Mouse (Mus musculus): ENCODE results near the gene Rbm15b. TPM values are rescaled to one million over a fixed set of nuclear protein-coding genes. Genes with fewer than 3 reads are reported as not detected.

The Rbm15b gene
- total RNA-seq, 1 experiment from 2014 or later, result 27.5 TPM

DNA sequence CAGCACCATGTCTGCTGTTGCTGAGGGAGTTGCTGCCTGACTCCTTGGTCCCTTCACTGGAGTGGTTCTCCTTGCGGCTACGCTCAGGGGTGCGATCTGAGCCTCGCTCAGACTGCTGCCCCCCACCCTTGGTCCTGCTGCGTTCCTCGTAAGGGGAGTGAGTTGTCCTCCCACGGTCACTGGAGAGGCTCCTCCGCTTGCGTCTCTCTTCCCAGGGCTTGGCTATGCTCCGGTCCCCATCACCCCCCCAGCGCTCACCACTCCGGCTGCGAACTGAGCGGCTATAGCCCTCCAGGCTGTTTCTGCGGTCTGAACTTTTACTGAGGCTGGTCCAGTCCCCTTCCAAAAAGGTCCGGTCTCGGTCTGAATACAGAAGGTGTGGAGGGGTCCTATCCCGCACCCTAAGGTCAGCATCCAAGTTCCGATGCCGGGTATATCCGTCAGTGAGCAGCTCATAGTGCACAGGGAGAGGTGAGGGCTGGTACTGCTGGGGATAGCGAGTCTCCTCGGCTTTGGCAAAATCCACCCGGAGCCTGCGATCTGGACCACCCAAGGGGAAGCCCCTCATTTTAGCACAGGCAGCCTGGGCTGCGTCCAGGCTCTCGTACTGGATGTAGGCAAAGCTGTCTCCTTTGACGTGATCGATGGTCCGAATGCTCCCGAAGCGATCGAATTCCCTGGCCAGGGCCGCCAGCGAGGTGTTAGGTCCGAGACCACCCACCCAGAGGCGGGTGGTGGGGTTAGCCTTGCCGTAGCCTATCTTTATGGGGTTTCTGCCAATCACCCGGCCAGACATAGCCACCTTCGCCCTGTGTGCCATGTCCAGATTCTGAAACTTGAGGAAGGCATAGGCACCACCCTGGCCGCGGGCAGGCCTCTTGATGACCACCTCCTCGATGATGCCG, 2.0 kb downstream of the Rbm15b start:
- DNase-seq, result no peak

DNA sequence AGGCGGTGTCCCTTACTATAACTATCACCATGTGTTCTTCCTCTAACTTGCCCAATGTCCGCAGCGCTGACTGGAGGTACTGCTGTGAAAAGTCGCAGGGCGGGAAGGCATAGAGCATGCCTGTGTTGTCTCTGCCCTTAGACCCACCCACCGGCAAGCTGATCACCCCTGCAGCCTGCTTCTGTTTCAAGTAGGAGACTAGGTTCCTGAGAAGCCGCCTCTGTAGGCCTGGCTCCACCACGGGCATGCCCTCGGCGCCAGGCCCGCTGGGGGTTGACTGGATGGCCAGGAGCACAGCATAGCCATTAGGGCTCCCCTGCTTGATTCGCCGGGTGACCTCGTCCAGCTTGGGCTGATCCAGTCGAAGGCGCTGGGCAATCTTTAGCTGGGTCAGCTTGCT, 2.9 kb downstream of the Rbm15b start:
- peak; percentile 19 for DNase-seq

DNA sequence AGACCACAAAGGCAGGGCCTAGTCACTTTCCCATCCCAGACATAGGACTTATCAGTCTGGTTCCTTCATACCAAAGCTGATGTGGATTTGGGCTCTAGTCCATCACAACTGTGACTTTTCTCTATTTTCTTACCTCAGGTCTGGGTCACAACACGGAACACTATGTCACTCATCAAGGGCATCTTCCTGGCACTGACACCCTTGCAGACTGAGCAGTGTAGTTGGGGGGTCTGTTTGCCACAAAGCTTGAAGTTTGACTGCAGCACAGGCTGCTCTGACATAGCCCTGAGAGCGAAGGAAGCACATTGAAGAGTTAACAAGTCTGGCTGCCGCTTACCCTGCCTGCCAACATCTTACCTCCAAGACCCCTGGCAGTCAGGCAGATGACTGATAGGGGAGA, 4.1 kb downstream of the Rbm15b start:
- DNase-seq, result no peak

DNA sequence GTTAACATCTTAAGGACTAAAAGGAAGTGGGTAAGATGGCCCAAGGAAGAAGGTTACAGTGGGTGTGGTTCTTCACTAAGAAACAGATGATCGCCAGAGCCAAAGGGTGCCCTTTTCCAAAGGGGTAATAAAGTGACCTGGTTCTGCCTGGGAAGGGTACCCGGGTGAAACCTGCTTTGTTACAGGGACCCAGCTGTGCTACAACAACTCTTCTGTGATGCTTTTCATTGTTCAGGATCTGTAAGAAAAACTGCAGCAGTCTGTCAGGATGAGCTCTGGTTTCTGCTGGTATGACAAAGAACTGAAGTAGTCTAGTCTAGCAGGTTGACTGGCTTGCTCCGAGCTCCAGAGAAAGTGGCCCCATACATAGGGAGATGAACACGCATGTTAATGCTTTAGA, 5.1 kb downstream of the Rbm15b start:
- DNase-seq, result no peak

DNA sequence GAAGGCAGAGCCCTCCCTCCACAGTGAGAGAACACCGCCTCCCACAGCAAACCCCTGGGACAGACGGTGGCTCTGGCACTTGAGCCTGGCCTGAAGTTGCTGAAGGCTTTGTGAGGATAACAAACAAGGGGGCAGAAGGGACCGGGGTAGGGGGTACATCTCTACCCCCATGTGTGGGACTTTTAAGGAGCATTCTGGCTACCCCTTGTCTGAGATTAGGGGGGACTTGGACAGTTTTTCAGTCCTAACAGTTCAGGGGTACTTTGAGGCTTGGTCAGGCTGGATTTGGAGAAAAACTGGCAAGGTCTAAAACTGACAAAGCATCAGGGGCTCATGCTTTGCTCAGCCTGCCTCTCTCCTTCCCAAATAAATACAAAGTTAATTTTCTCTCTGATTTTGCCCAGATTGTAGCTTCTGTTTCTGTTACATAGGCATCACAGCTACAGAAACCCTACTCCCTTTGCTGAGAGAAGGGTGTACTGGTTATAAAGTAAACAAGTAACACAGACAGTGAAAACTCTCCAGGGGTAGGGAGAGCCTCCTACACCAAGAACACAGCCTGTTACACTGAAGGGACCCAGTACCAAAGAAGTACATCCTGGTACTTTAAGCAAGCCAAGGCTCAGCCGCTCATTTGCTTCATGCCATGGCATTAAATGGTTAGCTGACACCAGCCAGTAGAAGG, 6.0 kb downstream of the Rbm15b start:
- no peak for DNase-seq

DNA sequence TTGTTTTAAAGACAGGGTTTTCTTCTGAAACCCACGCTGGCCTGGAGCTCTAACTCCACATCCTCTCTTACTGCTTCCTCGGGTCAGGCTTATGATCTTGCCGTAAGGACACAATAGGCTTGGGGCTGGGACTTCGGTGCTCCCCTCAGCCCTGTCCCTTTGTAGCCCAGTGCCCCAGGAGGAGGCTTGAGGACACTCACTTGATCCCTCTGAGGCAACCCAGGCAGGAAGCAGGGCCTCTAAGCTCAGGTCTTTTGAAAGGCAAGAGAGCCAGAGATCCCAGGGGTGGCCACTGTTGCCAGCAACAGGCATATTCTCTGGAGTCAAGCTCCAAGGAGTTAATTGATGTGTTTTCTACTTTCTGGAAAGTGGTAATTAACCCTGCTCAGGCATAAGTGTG, 7.8 kb downstream of the Rbm15b start:
- DNase-seq, result no peak

DNA sequence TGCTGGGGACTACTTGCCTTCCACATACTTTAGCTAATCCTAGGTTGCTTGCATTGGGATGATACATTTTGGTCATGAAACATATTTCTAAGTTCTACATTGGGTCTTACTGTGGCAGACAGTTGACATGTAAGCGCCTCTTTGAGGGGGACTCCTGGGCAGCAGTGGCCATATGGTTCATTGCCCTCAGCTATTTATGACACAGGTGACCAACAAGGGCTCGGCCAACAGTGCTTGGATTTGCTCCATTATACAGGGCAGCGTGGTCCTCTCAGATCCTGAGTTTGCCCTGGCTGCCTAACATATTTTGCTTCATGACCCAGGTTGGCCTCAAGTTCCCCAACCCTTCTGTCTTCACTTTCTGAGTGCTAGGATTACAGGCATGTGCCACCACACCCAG, 10.6 kb downstream of the Rbm15b start:
- no peak for DNase-seq

DNA sequence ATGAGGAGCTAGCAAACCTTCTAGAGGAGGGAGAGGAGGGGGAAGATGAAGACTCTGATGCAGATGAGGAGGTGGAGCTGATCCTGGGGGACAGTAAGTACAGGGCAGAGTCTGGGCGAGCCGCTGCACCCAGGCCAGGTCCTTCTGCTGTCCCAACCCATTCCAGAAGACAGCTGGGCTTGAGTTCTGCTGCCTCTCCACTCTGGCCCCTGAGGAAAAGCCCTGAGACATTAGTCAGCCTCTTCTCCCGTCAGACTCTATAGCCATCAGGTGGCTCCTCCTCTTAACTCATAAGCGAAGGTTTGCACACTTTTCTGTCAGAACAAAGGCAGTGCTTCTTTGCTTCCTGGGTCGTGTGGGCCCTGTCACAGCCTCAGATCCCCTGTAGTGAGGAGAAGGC, 13.0 kb downstream of the Rbm15b start:
- DNase-seq, result no peak

DNA sequence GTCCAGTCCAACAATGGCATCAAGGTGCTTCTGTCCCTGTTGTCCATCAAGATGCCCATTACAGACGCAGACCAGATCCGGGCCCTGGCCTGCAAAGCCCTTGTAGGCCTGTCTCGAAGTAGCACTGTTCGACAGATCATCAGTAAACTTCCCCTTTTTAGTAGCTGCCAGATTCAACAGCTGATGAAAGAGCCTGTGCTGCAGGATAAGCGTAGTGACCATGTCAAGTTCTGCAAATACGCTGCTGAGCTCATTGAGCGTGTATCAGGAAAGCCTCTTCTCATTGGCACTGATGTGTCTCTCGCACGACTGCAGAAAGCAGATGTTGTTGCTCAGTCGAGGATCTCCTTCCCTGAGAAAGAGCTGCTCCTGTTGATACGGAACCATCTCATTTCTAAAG, 29.2 kb downstream of the Rbm15b start:
- DNase-seq, result no peak

DNA sequence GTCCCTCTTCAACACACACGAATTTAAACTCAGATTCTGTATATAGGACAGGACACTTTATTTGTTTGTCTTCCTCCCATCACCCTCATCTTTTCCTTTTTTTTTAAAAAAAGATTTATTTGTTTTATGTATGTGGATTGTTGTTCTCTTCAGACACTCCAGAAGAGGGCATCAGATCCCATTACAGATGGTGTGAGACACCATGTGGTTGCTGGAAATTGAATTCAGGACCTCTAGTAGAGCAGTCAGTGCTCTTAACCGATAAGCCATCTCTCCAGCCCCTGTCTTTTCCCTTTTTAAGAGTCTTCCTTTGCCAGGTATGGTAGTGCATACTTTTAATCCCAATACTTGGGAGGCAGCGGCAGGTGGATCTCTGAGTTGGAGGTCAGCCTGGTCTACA, 30.6 kb downstream of the Rbm15b start:
- DNase-seq, result no peak

DNA sequence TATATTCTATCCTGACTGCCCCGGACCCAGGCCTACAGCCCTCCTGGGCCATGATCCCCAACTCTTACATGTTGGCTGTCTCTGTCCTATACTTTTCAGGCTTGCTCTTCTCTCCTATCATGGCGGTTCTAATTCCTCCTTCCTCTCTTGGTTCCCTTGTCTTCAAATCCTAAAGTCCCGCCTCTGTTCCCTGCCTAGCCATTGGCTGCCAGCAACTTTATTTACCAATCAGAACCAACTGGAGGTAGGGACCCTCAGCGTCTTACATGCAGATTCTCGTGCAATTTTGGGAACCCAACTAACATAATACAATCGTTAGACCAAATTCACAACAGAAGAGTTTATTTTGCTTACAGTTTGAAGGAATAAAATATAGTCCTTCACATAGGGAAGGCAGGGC, 44.4 kb downstream of the Rbm15b start:
- DNase-seq, result no peak

DNA sequence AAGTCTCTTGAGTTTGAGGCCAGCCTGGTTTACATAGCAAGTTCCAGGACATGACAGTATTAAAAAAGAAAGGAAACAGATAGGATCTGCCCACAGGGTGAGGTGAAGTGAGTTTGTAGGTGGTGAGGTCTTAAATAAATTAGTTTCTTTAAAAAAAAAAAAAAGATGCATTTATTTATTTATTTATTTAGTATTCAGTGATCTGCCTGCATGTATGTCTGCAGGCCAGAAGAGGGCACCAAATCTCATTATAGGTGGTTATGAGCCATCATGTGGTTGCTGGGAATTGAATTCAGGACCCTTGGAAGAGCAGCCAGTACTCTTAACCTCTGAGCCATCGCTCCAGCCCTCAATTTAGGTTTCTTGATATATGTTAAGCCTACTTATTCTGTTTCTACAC, 46.7 kb downstream of the Rbm15b start:
- DNase-seq, result no peak

Other genes starting within 250 kb of the Rbm15b start
- gene Grm2, start 231.3 kb downstream of the Rbm15b start, total RNA-seq (2021), result not detected in 2 replicates
- gene Tex264, start 201.5 kb downstream of the Rbm15b start, total RNA-seq (2021), result 92.3 and 93.9 TPM in 2 replicates
- gene Rad54l2, start 98.2 kb downstream of the Rbm15b start, total RNA-seq (2021), result 25.5 and 26.0 TPM in 2 replicates
- gene Dcaf1, start 65.6 kb downstream of the Rbm15b start, total RNA-seq (2021), result 27.8 and 28.4 TPM in 2 replicates
- 207 and 234 TPM in 2 replicates for gene Manf, start 4.6 kb upstream of the Rbm15b start, total RNA-seq (2021)

Measured in adrenal gland, postnatal 14 days (tissue).